Mouse (Mus musculus): ENCODE measurements around the gene Tmem30c.

The Tmem30c gene

GRCm38 (mm10) chr16:57292765-57293164, at the start of gene Tmem30c:
Gene Tmem30c (minus strand): TSS chr16:57292865.
- DNase-seq (ENCODE audit: low spot score): no peak

GRCm38 (mm10) chr16:57340613-57340898, 47.9 kb upstream of the Tmem30c start:
- no peak for DNase-seq (ENCODE audit: low spot score)

GRCm38 (mm10) chr16:57339765-57340612, 47.3 kb upstream of the Tmem30c start:
- DNase-seq (ENCODE audit: low spot score): no peak

- no peak for DNase-seq (ENCODE audit: low spot score)
Measured at GRCm38 (mm10) chr16:57336770-57337423, 44.2 kb upstream of the Tmem30c start.

GRCm38 (mm10) chr16:57332301-57332700, 39.6 kb upstream of the Tmem30c start:
- DNase-seq (ENCODE audit: low spot score): no peak

- DNase-seq (ENCODE audit: low spot score): no peak
Measured at GRCm38 (mm10) chr16:57330111-57330510, 37.4 kb upstream of the Tmem30c start.

- DNase-seq (ENCODE audit: low spot score): no peak
Measured at GRCm38 (mm10) chr16:57329028-57329427, 36.4 kb upstream of the Tmem30c start.

GRCm38 (mm10) chr16:57326996-57327395, 34.3 kb upstream of the Tmem30c start:
- DNase-seq (ENCODE audit: low spot score): no peak

- DNase-seq (ENCODE audit: low spot score): no peak
Measured at GRCm38 (mm10) chr16:57319284-57320124, 26.8 kb upstream of the Tmem30c start.

GRCm38 (mm10) chr16:57318637-57319125, 26.0 kb upstream of the Tmem30c start:
- DNase-seq (ENCODE audit: low spot score): no peak

GRCm38 (mm10) chr16:57317882-57318636, 25.4 kb upstream of the Tmem30c start:
- no peak for DNase-seq (ENCODE audit: low spot score)

GRCm38 (mm10) chr16:57317127-57317526, 24.5 kb upstream of the Tmem30c start:
- no peak for DNase-seq (ENCODE audit: low spot score)

GRCm38 (mm10) chr16:57315026-57315425, 22.4 kb upstream of the Tmem30c start:
- peak; percentile 10 for DNase-seq (ENCODE audit: low spot score)

- no peak for DNase-seq (ENCODE audit: low spot score)
Measured at GRCm38 (mm10) chr16:57314236-57314635, 21.6 kb upstream of the Tmem30c start.

GRCm38 (mm10) chr16:57313487-57313886, 20.8 kb upstream of the Tmem30c start:
- DNase-seq (ENCODE audit: low spot score): no peak

- no peak for DNase-seq (ENCODE audit: low spot score)
Measured at GRCm38 (mm10) chr16:57312130-57312529, 19.5 kb upstream of the Tmem30c start.

GRCm38 (mm10) chr16:57305463-57305862, 12.8 kb upstream of the Tmem30c start:
- no peak for DNase-seq (ENCODE audit: low spot score)

GRCm38 (mm10) chr16:57303716-57304115, 11.1 kb upstream of the Tmem30c start:
- DNase-seq (ENCODE audit: low spot score): peak; percentile 21

GRCm38 (mm10) chr16:57302792-57303698, 10.4 kb upstream of the Tmem30c start:
- DNase-seq (ENCODE audit: low spot score): no peak

- no peak for DNase-seq (ENCODE audit: low spot score)
Measured at GRCm38 (mm10) chr16:57301512-57302115, 8.9 kb upstream of the Tmem30c start.
